Mouse (Mus musculus): ENCODE measurements around the gene Gkn1. TPM values are rescaled to one million over a fixed set of nuclear protein-coding genes. Genes with fewer than 3 reads are reported as not detected.

The Gkn1 gene
- polyA plus RNA-seq, 1 experiment = not detected

GRCm38 (mm10) chr6:87328265-87329173 is 22.2 kb downstream of the Gkn1 start:
- Histone ChIP-seq H3K4me1 (ENCODE audit: control insufficient read depth, insufficient read depth, low read length) (peaks cover 25% of the 10 kb centered on the region), H3K4me3 (ENCODE audit: insufficient read depth, low read length) (no peak overlapping the region), H3K27ac (ENCODE audit: insufficient read depth, low read length) (no peak overlapping the region)
- TF ChIP-seq CTCF (IDR thresholded peaks at IDR 0.05; ENCODE audit: borderline replicate concordance, insufficient read depth, low read length) (no peak), POLR2A (IDR thresholded peaks at IDR 0.05; ENCODE audit: low read depth, low read length) (no peak)

- no peak overlapping the region for H3K4me3 ChIP-seq (ENCODE audit: insufficient read depth, low read length)
- TF ChIP-seq CTCF (IDR thresholded peaks at IDR 0.05; ENCODE audit: borderline replicate concordance, insufficient read depth, low read length) (no peak), POLR2A (IDR thresholded peaks at IDR 0.05; ENCODE audit: low read depth, low read length) (no peak)
- H3K4me1 ChIP-seq (ENCODE audit: control insufficient read depth, insufficient read depth, low read length) = peaks cover 25% of the 10 kb centered on the region
- no peak overlapping the region for H3K27ac ChIP-seq (ENCODE audit: insufficient read depth, low read length)
Observed at GRCm38 (mm10) chr6:87326932-87327331, 23.8 kb downstream of the Gkn1 start.

- Histone ChIP-seq H3K4me3 (ENCODE audit: insufficient read depth, low read length) (no peak overlapping the region), H3K4me1 (ENCODE audit: control insufficient read depth, insufficient read depth, low read length) (peaks cover 14% of the 10 kb centered on the region), H3K27ac (ENCODE audit: insufficient read depth, low read length) (no peak overlapping the region)
- no peak for TF ChIP-seq CTCF (IDR thresholded peaks at IDR 0.05; ENCODE audit: borderline replicate concordance, insufficient read depth, low read length)
- TF ChIP-seq POLR2A (IDR thresholded peaks at IDR 0.05; ENCODE audit: low read depth, low read length) = no peak
Observed at GRCm38 (mm10) chr6:87323381-87323780, 27.4 kb downstream of the Gkn1 start.

- Histone ChIP-seq H3K27ac (ENCODE audit: insufficient read depth, low read length) (no peak overlapping the region), H3K4me1 (ENCODE audit: control insufficient read depth, insufficient read depth, low read length) (peaks cover 11% of the 10 kb centered on the region), H3K4me3 (ENCODE audit: insufficient read depth, low read length) (no peak overlapping the region)
- TF ChIP-seq POLR2A (IDR thresholded peaks at IDR 0.05; ENCODE audit: low read depth, low read length) (no peak), CTCF (IDR thresholded peaks at IDR 0.05; ENCODE audit: borderline replicate concordance, insufficient read depth, low read length) (no peak)
Observed at GRCm38 (mm10) chr6:87318651-87319050, 32.1 kb downstream of the Gkn1 start.

- H3K4me3 ChIP-seq (ENCODE audit: insufficient read depth, low read length) = no peak overlapping the region
- peaks cover 7% of the 10 kb centered on the region; the same call in 1 of the 2 replicates for H3K4me1 ChIP-seq (ENCODE audit: control insufficient read depth, insufficient read depth, low read length)
- H3K27ac ChIP-seq (ENCODE audit: insufficient read depth, low read length) = peak overlapping the region; percentile 74
- TF ChIP-seq CTCF (IDR thresholded peaks at IDR 0.05; ENCODE audit: borderline replicate concordance, insufficient read depth, low read length) = no peak
- TF ChIP-seq POLR2A (IDR thresholded peaks at IDR 0.05; ENCODE audit: low read depth, low read length) = no peak
Observed at GRCm38 (mm10) chr6:87316966-87317365, 33.8 kb downstream of the Gkn1 start.

- H3K4me3 ChIP-seq (ENCODE audit: insufficient read depth, low read length) = no peak overlapping the region
- TF ChIP-seq POLR2A (IDR thresholded peaks at IDR 0.05; ENCODE audit: low read depth, low read length) = no peak
- no peak for TF ChIP-seq CTCF (IDR thresholded peaks at IDR 0.05; ENCODE audit: borderline replicate concordance, insufficient read depth, low read length)
- H3K27ac ChIP-seq (ENCODE audit: insufficient read depth, low read length) = no peak overlapping the region
- H3K4me1 ChIP-seq (ENCODE audit: control insufficient read depth, insufficient read depth, low read length) = peaks cover 9% of the 10 kb centered on the region
Observed at GRCm38 (mm10) chr6:87312761-87313160, 38.0 kb downstream of the Gkn1 start.

GRCm38 (mm10) chr6:87304486-87304885 is 46.3 kb downstream of the Gkn1 start:
- Histone ChIP-seq H3K4me1 (ENCODE audit: control insufficient read depth, insufficient read depth, low read length) (peaks cover 3% of the 10 kb centered on the region; the same call in 1 of the 2 replicates), H3K27ac (ENCODE audit: insufficient read depth, low read length) (0 out of 2 replicates have a peak overlapping the region, but pooled peaks have one; percentile 41), H3K4me3 (ENCODE audit: insufficient read depth, low read length) (no peak overlapping the region)
- TF ChIP-seq CTCF (IDR thresholded peaks at IDR 0.05; ENCODE audit: borderline replicate concordance, insufficient read depth, low read length) (no peak), POLR2A (IDR thresholded peaks at IDR 0.05; ENCODE audit: low read depth, low read length) (no peak)

- Histone ChIP-seq H3K4me1 (ENCODE audit: control insufficient read depth, insufficient read depth, low read length) (peaks cover 3% of the 10 kb centered on the region; the same call in 1 of the 2 replicates), H3K4me3 (ENCODE audit: insufficient read depth, low read length) (no peak overlapping the region), H3K27ac (ENCODE audit: insufficient read depth, low read length) (peak overlapping the region; percentile 70)
- TF ChIP-seq CTCF (IDR thresholded peaks at IDR 0.05; ENCODE audit: borderline replicate concordance, insufficient read depth, low read length) = no peak
- no peak for TF ChIP-seq POLR2A (IDR thresholded peaks at IDR 0.05; ENCODE audit: low read depth, low read length)
Observed at GRCm38 (mm10) chr6:87302746-87303145, 48.0 kb downstream of the Gkn1 start.

- Histone ChIP-seq H3K27ac (ENCODE audit: insufficient read depth, low read length) (peak overlapping the region; percentile 48; the same call in 1 of the 2 replicates), H3K4me3 (ENCODE audit: insufficient read depth, low read length) (no peak overlapping the region), H3K4me1 (ENCODE audit: control insufficient read depth, insufficient read depth, low read length) (peaks cover 3% of the 10 kb centered on the region; the same call in 1 of the 2 replicates)
- no peak for TF ChIP-seq CTCF (IDR thresholded peaks at IDR 0.05; ENCODE audit: borderline replicate concordance, insufficient read depth, low read length)
- no peak for TF ChIP-seq POLR2A (IDR thresholded peaks at IDR 0.05; ENCODE audit: low read depth, low read length)
Observed at GRCm38 (mm10) chr6:87301991-87302390, 48.8 kb downstream of the Gkn1 start.

Other genes starting within 250 kb of the Gkn1 start
- 0.23 and 0.60 TPM in 2 replicates for gene D6Ertd527e, start 246.2 kb downstream of the Gkn1 start, polyA plus RNA-seq (2011; ENCODE audit: insufficient read length, low read depth, missing spikeins)
- 172 and 200 TPM in 2 replicates for gene Antxr1, start 15.1 kb downstream of the Gkn1 start, polyA plus RNA-seq (2011; ENCODE audit: insufficient read length, low read depth, missing spikeins)
- gene Gkn2, start 22.4 kb upstream of the Gkn1 start, polyA plus RNA-seq (2011; ENCODE audit: insufficient read length, low read depth, missing spikeins) = not detected in 2 replicates
- not detected in 2 replicates for gene Gkn3, start 38.0 kb upstream of the Gkn1 start, polyA plus RNA-seq (2011; ENCODE audit: insufficient read length, low read depth, missing spikeins)
- not detected in 2 replicates for gene Bmp10, start 78.1 kb upstream of the Gkn1 start, polyA plus RNA-seq (2011; ENCODE audit: insufficient read length, low read depth, missing spikeins)
- gene Arhgap25, start 182.3 kb upstream of the Gkn1 start, polyA plus RNA-seq (2011; ENCODE audit: insufficient read length, low read depth, missing spikeins) = 0.42 TPM in 1 of 2 replicates, not detected in the other
- 0.47 and 3.3 TPM in 2 replicates for gene Prokr1, start 239.8 kb upstream of the Gkn1 start, polyA plus RNA-seq (2011; ENCODE audit: insufficient read length, low read depth, missing spikeins)